Mouse (Mus musculus) CH12.LX (cell line): Measurements from ENCODE around the gene Tbc1d2b.

Experiments used
- CTCF ChIP-seq, 2 experiments: IDR thresholded peaks in 1 of 2; conservative IDR thresholded peaks in 1 of 2; 2 replicates each; pipeline ENCODE4 v1.5.1; 2011 to 2012; ENCODE audit warnings: low read depth in 2 of 2, low read length in 2 of 2, improper control_type of control experiment in 1 of 2, inconsistent platforms in 1 of 2, mild to moderate bottlenecking in 1 of 2, moderate library complexity in 1 of 2
- IRF4 ChIP-seq: IDR thresholded peaks from 2 replicates; pipeline ENCODE4 v1.6.1; 2014; ENCODE audit warnings: low read depth, mild to moderate bottlenecking, inconsistent platforms, low read length, improper control_type of control experiment
- SIN3A ChIP-seq: IDR thresholded peaks from 2 replicates; pipeline ENCODE4 v1.6.1; 2012; ENCODE audit warnings: low read length, improper control_type of control experiment, inconsistent platforms
- TBP ChIP-seq: conservative IDR thresholded peaks from 2 replicates; pipeline ENCODE4 v1.6.1; 2011; ENCODE audit warnings: low read depth, low read length, improper control_type of control experiment

- TF ChIP-seq TBP (no peak), CTCF (conservative IDR thresholded peaks at IDR 0.05 in 1 of 2, IDR thresholded peaks at IDR 0.05 in 1 of 2; ENCODE audit: low read depth in 2 of 2, low read length in 2 of 2) (no peak), IRF4 (no peak), SIN3A (no peak)
These were observed 81.2 kb downstream of the Tbc1d2b start for GRCm38 (mm10) chr9:90189391-90189790.
